Mouse (Mus musculus) kidney, adult 2 months (tissue): ENCODE results near the gene Cyp26b1.

Experiments used
- CTCF ChIP-seq: fragments of 200-500 bp; conservative IDR thresholded peaks from 2 replicates; pipeline ENCODE4 v1.5.1; 2011; ENCODE audit warnings: low read depth, mild to moderate bottlenecking, control low read depth, low read length, moderate library complexity, mixed read lengths; ENCODE audit not compliant: insufficient read depth, insufficient read length
- POLR2A ChIP-seq: fragments of 200-500 bp; IDR thresholded peaks from one replicate; pipeline ENCODE4 v1.6.1; 2011; ENCODE audit warnings: low read depth, low read length, control low read depth

- TF ChIP-seq POLR2A (no peak), CTCF (no peak)
These were observed 23.7 kb downstream of the Cyp26b1 start for GRCm38 (mm10) chr6:84570039-84570438.
